Mouse (Mus musculus) naive thymus-derived CD4-positive, alpha-beta T cell, adult 2 months (primary cell): ENCODE results near the gene Hjurp.

ENCODE experiments used
- DNase-seq: peaks from one replicate; pipeline ENCODE4 v3.0.0-alpha.2; 2011; ENCODE audit warnings: low read depth

Gene Hjurp

DNA sequence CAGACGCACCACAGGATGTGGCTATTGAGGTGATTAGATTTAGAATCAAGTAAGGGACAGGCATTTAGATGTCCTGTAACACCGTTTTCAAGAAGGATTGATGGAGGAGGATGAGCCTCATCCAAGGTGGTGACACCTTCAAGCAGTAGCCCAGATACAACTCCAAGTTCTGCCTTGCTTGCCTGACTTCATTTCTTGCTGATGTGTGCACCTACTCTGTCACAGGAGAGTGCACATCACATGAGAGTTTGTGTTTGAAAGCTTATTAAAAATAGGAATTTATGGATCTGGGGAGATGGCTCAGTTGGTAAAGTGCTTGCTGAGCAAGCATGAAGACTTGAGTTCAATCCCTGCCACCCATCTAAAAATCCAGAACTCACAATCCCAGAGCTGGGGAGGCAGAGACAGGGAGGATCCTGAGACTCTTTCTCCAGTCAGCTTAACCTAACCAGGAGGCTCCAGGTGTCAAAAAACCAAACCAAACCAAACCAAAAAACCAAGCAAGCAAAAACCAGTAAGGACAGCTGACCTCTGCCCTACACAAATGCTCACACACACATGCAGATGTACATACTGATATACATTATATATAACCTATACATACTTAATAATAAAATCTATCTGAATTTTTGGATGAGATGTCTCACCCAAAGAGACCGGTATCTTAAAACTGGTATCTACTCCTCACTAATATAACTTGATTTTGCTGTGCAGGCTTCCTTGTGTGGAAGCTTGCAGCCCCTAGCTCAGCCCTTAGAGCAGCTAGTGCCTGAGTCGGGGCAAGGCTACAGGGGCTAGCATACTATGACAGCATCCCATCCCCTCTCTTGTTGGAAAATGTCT lies 21.5 kb upstream of the Hjurp start:
- peak; percentile 11 for DNase-seq

DNA sequence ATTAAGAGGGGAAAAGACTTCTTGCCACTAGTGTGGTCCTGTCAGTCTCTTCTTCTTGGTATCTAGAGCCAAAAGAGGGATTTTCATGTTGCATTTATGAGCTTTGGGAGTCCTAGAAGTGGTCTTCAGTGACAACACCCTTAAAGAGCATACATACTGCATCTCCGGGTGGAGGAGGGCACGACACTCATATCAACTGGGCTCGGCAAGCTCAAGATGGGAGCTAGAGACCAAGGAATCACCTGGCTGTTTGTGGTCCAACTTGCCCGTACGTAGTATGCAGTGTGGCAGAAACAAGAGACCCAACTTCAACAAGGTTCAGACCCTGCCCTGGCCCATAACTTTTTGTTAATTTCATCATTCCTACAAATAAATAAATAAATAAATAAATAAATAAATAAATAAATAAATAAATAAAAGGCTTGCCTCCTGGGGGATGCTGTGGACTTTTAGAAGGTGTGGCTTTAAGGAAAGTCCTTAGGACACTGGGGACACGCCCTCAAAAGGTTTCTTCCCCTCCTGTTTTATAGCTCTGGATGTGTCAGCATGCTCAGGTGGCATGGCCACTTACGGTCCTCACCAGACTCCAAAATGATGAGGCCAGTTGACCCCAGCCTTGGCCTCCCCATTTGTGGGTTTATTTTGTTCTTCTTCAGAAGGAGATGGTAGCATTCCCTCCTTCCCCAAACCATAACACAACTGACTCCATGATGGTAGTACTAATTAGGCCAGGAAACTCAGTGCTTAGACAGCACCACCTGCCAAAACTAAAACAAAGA lies 20.2 kb upstream of the Hjurp start:
- peak; percentile 6 for DNase-seq

DNA sequence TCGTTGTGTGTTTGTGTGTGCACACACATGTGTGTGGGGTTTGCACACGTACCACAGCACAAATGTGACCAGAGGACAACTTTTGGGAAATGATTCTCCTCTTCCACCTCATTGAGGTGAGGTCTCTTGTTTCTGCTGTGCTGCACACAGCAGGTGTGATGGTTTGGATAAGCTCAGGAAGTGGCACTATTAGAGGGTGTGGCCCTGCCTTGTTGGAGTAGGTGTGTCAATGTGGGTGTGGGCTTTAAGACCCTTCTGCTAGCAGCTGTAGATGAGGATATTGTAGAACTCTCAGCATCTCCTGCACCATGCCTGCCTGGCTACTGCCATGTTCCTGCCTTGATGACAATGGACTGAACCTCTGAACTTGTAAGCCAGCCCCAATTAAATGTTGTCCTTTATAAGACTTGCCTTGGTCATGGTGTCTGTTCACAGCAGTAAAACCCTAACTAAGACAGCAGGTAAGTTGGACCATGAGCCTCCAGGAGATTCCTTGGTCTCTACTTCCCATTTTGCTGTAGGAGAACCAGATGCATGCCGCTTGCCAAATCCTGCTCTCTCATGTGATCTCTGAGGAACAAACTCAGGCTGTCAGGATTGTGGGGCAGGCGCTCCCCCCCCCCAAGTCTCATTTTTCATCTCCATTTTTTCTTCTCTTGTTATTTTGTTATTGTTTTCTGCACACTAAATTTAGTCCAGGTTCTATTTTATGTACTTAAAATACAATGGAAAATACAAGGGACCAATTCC lies 18.9 kb upstream of the Hjurp start:
- DNase-seq = peak; percentile 4

DNA sequence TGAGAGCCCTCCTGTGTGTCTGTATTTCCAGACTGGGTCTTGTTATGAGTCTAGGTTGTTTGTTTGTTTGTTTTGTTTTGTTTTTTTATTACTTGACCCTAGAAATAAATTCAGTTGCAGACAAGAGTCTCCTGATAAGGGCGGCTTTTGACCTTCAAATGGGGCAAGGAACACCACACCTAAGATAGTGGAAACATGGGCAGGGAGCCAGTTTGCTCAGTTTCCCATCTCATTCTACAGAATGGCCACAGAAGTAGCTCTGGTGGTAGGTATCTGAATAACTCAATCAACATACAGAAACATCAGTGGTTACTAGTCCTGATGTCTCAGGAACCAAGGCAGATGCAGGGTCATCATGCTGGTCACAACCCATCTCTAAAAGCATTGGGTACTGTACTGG lies 17.2 kb upstream of the Hjurp start:
- peak; percentile 6 for DNase-seq

DNA sequence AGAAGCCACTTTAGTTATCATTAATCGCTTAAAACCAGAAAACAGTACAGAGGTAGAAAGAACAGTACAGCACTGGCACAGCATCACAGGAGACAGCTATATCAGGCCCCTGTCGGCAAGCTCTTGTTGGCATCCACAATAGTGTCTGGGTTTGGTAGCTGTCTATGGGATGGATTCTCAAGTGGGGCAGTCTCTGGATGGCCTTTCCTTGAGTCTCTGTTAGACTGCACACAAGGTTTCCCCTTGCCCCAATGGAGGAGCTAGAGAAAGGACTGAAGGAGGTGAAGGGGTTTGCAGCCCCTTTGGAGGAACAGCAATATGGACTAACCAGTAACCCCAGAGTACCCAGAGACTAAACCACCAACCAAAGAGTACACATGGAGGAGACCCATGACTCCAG lies 14.6 kb upstream of the Hjurp start:
- DNase-seq = peak; percentile 3

DNA sequence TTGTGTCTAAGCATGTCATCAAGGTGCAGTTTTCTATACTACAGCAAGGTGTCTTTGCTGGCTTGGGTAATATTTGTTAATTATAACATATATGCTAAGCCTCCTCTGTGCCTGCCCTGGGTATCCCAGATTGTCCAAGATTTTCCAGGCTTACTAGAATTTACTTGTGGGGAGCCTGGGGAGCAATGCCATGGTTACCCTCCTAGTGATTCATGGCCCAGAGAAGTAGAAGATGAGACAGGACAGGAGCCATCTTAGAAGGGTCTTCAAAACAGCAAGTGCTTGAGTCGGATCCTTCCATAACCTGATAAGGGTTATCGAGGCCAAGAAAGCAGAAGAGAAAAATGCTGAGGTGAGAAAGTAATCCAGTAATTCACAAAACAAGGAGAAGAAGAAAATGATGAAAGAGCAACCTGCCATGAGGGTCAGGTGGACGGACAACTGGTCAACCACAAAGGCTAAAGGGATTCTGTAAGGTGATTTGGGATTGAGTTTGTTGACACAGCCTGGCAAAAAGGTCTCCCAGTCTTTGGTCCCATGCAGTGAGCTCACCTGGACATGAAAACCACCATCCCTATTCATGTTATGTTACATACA lies 14.1 kb upstream of the Hjurp start:
- peak; percentile 7 for DNase-seq

DNA sequence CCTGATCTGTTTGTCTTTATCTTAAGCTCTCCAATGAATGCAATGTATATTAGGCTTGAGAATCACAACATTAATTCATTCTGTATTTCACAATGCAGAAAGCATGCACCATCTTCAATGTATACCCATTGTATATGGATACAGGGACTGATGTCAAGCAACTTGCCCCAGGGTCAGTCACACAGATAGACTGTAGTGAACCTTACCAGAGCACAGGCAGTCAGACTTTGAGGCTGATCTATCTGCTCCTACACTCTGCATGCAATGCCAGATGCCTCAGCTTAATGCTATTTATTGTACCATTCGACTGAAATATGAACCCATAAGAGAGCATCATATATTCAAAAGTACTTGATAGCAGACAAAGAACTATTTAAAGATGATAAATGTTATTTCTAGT lies 13.1 kb upstream of the Hjurp start:
- DNase-seq = no peak

DNA sequence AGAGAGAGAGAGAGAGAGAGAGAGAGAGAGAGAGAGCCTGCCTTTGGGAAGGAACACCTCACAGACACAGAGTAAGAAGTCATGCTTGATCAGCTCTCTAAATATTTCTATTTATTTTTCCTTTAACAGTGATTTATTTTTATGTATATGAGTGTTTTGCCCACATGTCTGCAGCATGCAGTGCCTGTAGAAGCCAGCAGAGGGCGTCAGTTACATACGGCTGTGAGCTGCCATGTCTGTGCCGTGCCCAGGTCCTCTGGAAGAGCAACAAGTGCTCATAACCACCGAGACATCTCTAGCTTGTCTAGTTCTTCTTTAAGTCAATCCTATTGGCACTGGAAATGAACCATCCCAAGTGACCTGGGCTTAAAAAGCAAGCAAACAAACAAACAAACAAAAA lies 12.5 kb upstream of the Hjurp start:
- peak; percentile 76 for DNase-seq

DNA sequence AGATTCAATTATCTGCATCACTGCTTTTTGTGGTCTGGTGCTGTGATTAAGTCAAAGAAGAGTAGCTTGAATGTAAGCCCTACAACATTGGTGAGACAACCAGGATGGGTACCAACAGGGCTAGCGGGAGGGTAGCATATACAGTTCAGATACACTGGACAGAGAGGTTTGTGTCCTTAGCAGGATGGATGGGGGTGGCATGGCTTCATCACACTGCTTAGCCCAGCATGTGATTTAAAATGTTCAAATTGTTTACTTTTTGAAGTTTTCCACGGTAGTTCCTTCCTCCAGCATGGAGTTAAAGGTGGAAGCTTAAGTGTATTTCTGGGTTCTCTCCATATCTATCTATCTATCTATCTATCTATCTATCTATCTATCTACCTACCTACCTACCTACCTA lies 11.7 kb upstream of the Hjurp start:
- no peak for DNase-seq

DNA sequence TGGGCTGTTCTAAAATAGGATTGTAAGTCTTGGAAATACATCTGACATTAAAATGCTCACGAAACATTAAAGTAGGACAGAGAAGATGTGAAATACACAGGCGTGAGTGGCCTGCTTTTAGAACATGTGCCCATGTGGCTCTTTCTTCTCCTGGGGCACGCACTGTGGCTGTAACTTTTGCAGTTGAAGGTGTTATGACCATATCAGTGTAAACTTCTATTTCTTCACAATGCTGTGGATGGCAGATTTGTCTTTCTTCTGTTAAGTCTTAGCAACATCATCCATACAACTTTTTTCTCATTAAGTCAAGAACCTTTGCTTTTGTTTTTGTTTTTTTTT lies 11.3 kb upstream of the Hjurp start:
- DNase-seq = no peak

DNA sequence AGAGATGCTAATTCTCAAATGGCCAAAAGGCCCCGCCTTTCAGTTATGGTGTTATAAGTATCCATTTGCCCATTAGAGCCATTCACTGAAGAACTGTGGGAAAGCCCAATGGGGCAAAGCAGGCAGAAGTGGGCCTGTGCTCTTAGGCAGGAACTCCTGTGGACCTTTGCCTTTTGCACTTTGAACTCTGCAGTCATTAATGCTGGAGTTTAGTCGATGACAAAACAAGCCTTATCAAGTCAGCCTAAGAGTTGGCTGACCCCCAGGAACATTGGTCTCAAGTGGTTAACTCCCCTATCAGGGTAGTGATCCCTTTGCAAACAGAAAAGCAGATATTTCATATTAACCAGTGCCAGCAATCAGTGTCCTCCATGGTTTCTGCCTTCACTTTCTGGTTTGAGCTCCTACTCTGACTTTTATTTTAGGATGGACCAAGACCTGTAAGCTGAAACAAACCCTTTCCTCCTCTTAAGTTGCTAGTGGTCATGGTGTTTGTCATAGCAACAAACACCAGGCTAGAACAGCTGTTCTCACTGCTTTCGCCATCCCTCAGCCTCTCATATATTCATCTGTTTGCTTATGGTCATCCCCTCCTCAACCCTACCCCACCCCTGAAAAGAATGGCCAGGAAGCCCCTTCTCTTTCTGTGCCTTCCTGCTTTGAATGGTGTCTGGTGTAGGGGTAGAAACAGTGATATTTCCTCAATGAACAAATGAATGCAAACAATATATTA lies 10.8 kb upstream of the Hjurp start:
- DNase-seq = no peak

DNA sequence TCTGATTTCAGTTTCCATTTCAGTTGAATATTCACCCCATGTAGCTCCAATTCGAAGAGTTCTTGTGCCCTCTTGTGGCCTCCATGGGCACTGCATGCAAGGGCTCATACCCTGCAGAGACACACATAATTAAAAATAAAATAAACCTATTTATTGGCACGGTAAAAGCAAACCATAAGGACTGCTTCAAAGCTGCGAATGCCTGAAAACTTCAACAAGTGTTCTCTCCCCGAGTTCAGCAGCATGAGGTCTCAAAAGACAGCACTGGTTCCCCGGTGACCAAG lies 10.2 kb upstream of the Hjurp start:
- peak; percentile 80 for DNase-seq

DNA sequence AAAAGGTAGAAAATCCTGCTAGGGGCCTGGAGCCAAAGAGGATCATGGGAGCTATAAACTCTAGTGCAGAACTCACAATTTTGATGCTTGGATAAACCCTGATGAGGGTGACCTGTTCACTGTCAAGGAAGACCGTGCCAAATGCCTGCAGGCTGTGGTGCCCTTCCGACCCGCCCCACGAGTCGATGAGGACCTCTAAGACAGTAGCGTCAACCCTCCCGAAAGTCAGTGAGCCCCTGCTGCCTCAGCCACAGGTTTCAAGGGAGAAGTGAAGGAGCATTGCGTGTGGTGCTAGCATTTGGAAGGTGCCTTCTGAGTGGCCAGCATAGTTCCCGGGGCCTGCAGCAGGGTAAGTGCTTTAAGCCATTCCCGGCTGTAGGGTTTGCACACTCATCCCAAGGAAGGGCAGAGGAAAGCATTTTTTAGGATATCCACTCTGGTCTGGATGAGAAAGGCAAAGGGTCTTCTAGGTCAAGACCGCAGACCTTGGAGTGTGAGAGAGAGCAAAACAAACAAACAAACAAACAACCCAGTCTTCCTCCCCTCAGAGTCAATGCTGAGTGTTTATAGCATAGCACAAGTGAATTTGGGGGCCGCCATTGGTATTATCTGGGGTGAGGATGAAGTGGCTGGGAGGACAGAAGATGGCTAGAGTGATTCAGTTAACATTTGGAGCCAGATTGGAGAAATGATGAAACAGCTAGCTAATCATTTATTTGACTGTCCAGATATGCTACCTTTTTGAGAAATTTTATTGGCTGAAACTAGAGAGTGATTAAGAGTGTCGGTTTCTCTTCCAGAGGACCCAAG lies 9.7 kb upstream of the Hjurp start:
- no peak for DNase-seq

DNA sequence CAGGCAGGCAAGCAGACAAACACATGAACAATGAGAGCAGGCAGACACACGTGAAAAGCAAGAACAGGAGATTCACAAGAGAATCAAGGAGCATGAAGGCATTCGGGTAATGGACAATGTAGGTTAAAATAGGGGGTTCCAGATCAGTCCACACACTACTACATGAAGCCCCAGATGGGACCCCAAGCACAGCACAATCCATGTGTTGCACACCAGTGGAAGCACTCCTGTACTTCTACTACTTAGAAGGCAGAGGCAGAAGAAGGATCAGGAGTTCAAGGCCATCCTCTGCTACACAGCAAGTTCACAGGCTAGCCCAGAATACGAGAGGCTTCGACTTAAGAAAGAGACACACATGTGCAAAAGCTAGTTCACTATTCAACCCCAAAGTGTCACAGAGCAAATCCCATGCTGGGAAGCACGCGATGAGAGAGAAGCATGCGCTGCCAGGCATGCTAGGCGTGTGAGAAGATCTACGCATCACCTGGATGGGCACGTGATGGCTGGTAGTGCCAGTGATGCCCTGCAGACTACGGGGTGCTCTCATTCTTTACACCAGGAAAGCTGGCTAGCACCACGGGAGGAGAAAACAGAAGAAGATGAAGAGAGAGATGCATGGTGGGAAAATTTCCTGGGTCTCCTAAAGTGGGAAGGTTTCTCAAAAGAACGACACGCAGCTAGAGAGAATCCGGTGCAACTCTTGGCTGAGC lies 8.9 kb upstream of the Hjurp start:
- DNase-seq = no peak

DNA sequence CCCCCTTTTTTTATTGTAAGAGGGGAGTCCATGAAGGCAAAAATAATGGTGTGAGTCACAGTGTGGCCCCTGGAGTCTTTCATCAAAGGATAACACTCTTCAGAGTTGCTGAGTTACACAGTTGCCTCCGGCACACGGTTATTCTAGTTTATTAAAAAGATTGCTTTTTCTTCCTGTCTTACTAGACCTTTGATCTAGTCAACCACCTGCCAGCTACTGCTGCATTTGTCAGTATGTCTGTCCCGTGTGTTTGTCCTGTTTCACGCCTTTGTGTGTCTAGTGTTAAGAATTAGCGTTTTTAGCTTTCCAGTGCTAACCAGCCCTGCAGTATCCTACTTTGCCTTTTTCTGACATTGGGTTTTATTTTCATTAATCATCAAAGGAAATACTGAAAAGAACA lies 8.2 kb upstream of the Hjurp start:
- no peak for DNase-seq

DNA sequence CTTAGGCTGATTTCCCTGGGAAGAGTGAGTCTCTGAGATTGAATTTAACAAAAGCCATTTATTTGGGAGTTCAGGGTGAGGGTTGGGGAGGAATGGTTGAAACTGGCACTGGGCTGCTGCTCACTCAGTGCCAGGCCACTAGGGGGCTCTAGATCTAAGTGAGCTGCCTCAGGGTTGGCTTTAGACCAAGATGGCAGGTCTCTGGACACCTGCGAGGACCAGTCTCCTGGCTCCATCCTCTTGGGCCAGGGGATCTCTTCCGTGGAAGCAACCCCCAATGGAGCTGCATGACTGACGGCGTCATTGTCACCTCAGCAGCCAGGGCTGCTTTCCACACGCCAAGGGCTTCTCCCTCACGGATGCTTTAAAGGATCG lies 7.5 kb upstream of the Hjurp start:
- DNase-seq = peak; percentile 55

DNA sequence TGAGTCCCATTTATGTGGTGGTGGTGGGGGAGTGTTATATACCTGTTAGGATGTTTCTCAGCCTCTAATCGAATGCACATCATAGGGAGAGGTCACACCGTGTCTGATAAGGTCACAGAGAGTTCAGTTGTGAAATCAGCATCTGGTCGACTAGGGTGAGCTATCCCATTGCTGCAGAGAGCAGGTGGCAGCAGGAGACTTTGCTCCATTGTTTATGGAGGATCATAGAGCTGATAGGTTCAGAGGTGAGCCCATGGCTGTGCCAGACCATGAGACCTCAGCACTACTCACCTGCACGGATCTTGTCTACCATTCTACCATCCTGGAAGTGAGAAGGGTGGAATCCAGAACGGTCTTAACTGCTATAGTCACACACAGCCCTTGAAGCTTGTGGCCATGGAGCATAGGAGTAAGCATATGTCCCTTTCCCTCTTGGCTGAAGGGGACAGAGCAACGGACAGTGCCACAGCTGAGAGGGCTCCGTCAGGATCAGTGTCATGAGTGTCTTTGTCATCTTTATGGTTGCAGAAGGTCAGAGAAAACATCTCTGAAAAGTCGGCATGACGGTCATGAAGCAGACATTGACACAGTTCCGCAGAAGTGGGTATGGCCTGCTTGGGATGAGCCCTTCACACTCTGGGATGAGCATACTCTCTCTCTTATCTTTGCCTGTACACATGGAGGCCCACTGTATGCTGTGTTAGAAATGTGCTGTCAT lies 7.0 kb upstream of the Hjurp start:
- no peak for DNase-seq

DNA sequence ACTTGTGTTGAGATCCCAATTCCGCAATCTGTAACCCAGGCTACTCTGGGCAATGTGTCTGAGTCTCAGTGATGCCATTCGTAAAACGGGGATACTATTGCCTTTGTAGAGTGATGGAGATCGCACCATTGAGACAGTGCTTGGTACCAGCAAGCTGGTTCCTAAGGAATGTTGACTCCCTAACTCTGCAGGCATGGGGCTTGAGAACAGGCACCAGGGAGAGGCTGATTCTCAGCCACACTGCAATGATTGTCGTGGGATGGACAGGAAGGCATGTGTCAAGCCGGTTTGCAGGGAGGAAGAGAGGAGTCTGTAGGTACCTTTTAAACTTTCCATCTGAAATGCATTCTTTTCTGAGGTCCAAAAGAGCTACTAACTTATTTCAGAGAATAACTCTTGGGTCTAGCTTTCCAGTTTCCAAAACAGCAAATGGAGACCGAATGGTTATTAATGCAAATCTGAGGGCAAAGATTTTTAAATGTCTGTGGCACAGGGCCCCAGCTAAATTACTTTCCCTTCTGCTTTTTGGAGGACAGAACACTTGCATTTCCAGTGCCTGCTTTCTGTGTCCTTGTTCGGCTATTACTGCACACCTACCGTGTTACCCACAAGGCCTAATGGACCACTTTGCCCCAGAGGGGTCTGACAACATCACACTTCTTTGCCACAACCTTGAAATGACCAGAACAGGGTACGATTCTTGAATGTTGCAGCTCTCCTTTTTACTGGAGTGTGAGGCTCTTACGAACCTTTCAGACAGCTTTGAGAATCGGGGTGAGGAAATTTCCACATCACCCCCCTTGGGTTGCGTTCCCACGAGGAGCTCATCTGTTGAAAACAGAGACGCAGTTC lies 6.2 kb upstream of the Hjurp start:
- no peak for DNase-seq

DNA sequence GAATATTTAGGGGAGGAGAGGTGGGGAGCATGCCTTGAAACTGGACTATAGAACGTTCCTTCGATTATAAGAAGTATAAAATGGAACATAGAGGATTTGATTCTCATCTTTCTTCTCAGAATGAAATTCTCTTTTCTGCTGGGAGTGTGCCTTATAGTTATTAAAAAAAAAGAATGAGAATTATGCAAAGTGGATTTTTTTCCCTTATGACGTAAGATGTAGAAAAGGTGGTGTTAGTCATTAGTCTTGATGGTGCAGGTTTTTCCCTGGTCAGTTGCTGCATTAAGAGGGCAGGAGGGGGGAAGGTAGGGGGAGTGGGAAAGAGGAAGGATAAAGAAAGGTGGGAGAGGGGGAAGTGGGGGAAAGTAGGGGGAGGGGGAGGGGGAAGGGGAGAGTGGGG lies 4.9 kb upstream of the Hjurp start:
- DNase-seq = no peak
